Mouse (Mus musculus) ovary, postnatal 10 days (tissue): ENCODE data around the gene Cdh13.

Experiments
- DNase-seq: peaks from one replicate; pipeline ENCODE4 v3.0.0; 2022; ENCODE audit warnings: low spot score

Cdh13 gene

DNA sequence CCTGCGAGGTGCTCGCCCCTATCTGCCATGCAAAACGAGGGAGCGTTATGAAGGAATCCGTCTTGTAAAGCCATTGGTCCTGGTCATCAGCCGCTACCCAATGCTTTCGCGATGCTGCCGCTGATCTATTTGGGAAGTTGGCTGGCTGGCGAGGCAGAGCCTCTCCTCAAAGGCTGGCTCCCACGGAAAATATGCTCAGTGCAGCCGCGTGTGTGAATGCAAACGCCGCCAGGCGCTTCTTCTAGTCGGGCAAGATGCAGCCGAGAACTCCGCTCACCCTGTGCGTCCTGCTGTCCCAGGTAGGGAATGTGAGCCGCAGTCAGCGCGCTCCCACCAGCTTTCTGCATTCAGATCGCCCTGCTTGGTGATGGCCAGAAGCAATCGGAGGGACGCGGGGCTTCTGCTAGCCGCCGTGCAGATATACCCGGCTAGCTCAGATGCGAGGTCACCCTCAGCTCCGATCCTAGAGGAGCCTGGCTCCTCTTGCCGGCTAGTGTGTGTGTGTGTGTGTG is at the start of gene Cdh13:
Gene Cdh13 (plus strand): TSS at position 134 of the 512 bp plus-strand sequence.
- no peak for DNase-seq

DNA sequence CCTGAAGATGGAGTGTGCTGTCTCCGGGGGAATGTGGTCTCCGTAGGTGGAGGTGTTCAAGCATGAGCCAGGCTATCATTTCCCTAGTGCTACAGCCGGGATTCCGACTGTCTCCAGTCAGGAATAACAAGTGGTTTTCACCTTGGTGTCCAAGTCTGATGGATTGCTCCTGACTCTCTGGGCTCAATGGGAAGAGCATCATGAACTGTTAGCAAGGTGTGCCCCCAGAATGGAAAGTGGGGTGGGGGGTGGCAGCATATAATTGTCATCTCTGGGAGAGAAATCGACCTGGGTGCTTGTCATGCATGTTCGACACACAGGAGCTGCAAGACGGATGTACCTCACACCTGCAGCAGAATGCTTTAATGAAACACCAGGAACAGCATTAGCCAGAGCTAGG is 47.9 kb upstream of the Cdh13 start:
- no peak for DNase-seq

- DNase-seq: no peak
Measured at GRCm38 (mm10) chr8:118237150-118237620, 46.3 kb upstream of the Cdh13 start.

DNA sequence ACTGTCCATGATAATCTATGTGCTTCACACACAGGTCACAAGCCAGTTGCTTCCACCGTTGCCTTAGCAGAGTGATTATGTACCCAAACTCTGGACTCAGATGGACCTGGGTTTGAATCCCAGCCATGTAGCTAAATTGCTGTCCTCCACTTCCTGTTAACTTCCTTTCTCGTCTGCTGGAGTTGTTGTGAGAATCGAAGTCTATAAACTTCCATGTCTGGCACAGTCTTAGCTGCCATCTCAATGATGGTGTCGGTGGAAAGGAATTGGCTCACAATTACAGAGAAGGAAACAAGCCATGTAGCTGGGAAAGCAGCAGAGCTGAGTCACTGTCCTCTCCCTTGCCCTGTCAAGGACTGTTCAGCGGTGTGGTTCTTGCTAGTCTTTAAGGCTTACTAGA is 45.4 kb upstream of the Cdh13 start:
- no peak for DNase-seq

- no peak for DNase-seq
Measured at GRCm38 (mm10) chr8:118239186-118239585, 44.3 kb upstream of the Cdh13 start.

- no peak for DNase-seq
Measured at GRCm38 (mm10) chr8:118249319-118249718, 34.2 kb upstream of the Cdh13 start.

GRCm38 (mm10) chr8:118249923-118250322 is 33.6 kb upstream of the Cdh13 start:
- no peak for DNase-seq

DNA sequence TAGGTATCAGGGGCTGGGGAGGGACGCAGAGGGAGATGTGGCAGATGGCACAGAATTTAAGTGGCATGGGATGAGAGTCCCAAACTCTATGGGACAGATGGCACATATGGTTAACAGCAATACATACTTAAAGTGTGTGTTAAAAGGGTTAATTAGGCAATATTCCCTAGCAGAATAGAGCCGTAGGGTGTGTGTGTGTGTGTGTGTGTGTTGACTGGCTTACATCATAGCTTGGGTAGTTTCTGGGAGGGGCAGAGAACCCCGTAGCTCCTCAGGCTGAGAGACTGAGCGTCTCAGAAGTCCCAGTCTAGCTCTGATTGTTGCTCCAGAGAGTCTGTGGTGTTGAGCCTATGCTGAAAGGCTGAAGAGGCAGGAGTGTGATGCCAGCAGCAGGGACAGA is 20.4 kb upstream of the Cdh13 start:
- no peak for DNase-seq

DNA sequence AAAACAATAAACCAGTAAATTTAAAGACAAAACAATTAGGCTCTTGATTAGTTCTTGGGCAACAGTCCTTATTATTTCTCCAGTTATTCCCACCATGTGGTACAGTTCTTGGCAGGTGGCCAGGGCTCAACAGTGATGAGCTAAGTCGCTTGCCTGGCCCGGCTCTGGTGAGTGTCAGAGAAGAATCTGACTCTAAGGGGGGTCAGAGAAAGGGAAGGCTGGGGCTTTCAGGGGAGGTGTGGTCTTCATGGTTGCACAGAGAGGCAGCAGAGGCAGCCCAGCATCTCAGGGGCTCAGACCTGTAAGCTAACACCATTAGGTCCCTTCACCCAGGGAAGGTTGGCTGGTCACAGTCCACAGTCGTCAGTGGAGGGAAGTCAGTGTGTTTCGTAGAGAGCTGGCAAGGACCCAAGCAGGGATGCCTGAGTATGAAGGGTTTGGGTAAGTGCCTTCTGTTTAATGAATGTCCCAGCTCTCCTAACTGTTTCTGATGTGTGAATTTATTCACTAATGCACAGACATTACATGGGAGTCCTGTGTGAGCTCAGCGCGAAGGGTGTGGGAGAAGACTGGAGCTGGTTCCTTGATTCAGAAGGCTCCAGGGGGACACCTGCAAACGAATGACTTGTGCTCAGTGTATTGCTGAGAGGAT is 12.7 kb upstream of the Cdh13 start:
- no peak for DNase-seq

- no peak for DNase-seq
Measured at GRCm38 (mm10) chr8:118272493-118272892, 11.0 kb upstream of the Cdh13 start.

GRCm38 (mm10) chr8:118274243-118274642 is 9.3 kb upstream of the Cdh13 start:
- no peak for DNase-seq

- peak; percentile 36 for DNase-seq
Measured at GRCm38 (mm10) chr8:118274688-118275087, 8.8 kb upstream of the Cdh13 start.

DNA sequence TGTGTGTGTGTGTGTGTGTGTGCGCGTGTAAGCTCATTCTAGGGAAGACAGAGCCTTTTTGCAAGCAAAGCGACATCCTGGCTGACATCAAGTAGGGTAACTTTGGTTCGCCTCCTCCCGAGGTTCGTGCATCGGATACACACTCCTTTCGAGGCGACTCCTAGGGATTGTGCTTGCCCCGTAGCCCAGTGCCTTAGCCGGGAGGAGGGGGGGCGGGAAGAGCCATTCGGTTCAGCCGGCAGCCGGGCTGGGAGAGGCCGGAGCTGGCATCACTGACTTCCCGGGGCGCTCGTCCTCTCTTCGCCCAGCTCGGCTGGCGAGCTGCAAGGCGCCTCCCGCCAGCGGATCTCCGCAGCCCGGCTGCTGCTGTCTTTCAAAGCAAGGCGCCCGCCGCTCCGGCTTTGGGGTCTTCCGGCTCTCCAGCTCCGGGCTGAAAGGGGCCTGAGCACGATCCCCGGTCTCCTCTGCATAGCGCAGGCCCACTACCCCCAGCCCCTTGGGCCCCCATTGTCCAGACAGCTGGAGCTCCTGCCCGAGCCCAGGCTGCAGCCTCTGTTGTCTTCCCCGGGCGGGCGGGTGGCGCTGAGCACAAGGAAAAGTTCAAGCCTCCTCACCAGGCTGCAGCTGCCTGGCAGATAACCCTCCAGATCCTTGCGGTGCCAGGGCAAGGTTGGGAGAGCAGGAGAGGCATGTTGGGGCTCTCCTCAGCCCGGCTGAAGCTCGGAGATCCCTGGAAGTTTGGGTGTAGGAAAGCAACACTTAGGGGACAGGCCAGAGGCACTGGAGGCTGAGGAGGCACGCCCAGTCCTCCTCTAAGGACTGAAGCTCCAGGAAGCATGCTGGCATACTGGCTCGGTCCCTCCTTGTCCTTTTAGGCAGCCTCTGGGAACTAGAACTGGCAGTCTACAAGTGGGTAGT is 838 bp downstream of the Cdh13 start:
- peak; percentile 12 for DNase-seq

- no peak for DNase-seq
Measured at GRCm38 (mm10) chr8:118285596-118286281, 2.2 kb downstream of the Cdh13 start.

GRCm38 (mm10) chr8:118286282-118287180 is 3.0 kb downstream of the Cdh13 start:
- no peak for DNase-seq

DNA sequence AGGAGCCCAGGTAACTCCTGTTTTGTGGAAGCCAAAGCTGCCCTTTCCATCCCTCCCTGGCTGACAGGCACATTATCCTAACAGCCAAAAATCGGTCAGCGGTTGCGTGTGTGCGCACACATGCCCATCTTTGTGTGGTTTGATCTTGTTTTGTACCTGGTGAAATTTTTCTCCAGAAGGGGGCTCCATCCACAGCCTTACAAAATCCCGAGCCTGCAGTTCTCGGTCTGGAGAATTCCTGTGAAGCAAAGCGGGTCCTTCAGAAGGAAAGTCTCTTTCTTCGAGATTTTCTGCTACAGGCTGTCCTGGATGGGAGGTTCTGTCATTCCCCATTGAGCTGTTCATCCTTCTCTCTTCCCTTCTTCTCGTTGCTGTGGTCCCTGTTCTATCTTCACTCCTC is 4.0 kb downstream of the Cdh13 start:
- DNase-seq: no peak

DNA sequence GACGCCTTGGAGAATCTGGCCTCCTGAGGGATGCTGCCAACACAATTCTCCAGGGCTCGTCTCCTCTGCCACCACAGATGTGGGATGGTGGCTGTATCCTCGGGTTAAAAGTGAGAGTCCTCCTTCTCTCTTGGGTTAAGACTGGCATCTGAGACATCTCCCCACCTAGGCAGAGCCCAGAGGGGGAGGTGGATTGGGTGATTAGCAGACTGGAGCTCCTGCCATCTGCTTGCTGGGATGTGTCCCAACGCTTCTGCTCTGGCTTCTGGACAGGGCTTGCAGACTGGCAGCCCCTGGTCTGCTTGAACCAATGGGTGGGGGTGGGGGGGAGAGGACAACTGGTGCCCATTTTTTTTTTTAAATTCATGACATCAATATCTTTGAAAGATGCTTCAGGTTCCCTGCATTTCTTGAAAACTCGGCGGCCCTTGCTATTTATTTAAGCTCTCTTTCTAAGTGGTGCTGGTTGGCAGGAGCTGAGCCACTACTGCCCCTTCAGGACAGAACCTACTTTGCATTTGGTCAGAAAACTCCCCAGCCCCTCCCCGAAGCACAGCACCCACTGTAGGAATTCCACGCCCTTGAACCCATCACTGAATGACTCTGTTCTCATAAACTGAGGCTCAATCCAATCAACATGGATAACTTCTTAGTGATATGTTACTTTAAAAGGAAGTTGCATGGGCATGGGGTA is 4.9 kb downstream of the Cdh13 start:
- DNase-seq: no peak

DNA sequence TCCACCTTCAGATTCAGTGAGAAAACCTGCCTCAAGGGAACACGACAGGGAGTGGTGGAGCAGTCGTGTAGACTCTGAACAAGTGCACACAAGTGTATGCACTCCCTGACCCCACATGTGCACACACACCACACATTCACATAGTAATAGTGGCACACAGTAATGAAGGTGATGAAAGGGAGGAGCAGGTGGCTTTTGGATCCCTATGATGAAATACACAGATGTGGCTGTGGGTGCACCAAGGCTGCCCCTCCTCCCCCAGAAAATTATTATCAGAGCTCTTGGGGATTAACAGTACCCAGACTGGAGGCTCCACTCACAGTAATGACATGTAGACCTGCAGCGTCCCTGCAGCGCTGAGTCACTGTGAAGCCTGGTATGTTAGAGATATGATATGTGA is 5.6 kb downstream of the Cdh13 start:
- no peak for DNase-seq

DNA sequence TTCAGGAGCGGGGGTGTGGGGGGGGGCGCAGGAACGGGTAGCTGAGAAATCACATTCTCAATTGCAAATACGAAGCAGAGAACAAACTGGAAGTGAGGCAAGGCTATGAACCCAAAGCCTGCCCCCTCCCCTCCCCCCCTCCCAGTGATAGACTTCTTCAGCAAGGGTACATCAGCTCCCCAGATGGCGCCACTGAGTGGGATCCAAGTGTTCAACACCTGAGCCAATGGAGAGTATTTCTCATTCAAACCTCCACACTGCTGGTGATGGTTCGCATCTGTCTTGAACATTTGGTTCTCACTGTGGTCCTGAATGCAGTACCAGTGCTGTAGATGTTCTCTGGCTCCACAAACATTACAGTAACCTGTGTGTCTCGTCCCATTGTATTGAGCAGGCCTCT is 6.0 kb downstream of the Cdh13 start:
- no peak for DNase-seq

GRCm38 (mm10) chr8:118290266-118290665 is 6.7 kb downstream of the Cdh13 start:
- DNase-seq: no peak

GRCm38 (mm10) chr8:118296477-118296876 is 12.9 kb downstream of the Cdh13 start:
- no peak for DNase-seq
